Mouse (Mus musculus): ENCODE data around the gene Atp13a4.

- TF ChIP-seq MAFK (IDR thresholded peaks at IDR 0.05; ENCODE audit: insufficient read depth, low read depth, low read length) (no peak), CHD2 (IDR thresholded peaks at IDR 0.05; ENCODE audit: low read depth, low read length) (no peak)
These were observed 145.6 kb downstream of the Atp13a4 start for GRCm38 (mm10) chr16:29399079-29399478.

Measured in ES-E14 (cell line).